Mouse (Mus musculus) liver, embryonic 16.5 days (tissue): ENCODE measurements around the gene Ghr. TPM values are rescaled to one million over a fixed set of nuclear protein-coding genes. Genes with fewer than 3 reads are reported as not detected.

ENCODE experiments used
- ATAC-seq: fragments of 200-750 bp; cut with Nextera tagmentation; 2 replicates; pipeline ENCODE4 v1.8.0; 2017; ENCODE audit warnings: low read depth, mild to moderate bottlenecking, moderate number of reproducible peaks, moderate library complexity
- H3K27ac ChIP-seq: fragments of 300-500 bp; sonication (generic); 2 replicates; pipeline ENCODE4 v1.5.1; 2014; ENCODE audit warnings: mild to moderate bottlenecking, low read length
- H3K27me3 ChIP-seq: fragments of 300-500 bp; sonication (generic); 2 replicates; pipeline ENCODE4 v1.6.1; 2014; ENCODE audit warnings: low read depth, low read length, mixed read lengths; ENCODE audit not compliant: control insufficient read depth, insufficient read depth
- H3K36me3 ChIP-seq: fragments of 300-500 bp; sonication (generic); 2 replicates; pipeline ENCODE4 v1.6.1; 2014; ENCODE audit warnings: mild to moderate bottlenecking; ENCODE audit not compliant: control insufficient read depth, insufficient read depth
- H3K4me1 ChIP-seq: fragments of 300-500 bp; sonication (generic); 2 replicates; pipeline ENCODE4 v1.6.1; 2014; ENCODE audit warnings: low read depth, low read length, mixed read lengths; ENCODE audit not compliant: control insufficient read depth
- H3K4me2 ChIP-seq: fragments of 300-500 bp; sonication (generic); 2 replicates; pipeline ENCODE4 v1.6.1; 2014; ENCODE audit warnings: low read depth, low read length, mixed read lengths
- H3K4me3 ChIP-seq: fragments of 300-500 bp; sonication (generic); 2 replicates; pipeline ENCODE4 v1.5.1; 2014; ENCODE audit warnings: low read depth, mild to moderate bottlenecking, low read length
- H3K9ac ChIP-seq: fragments of 300-500 bp; sonication (generic); 2 replicates; pipeline ENCODE4 v1.6.1; 2014; ENCODE audit warnings: low read depth, low read length
- H3K9me3 ChIP-seq: fragments of 300-500 bp; sonication (generic); replicated peaks from 2 replicates; pipeline ENCODE4 v1.6.1; 2016; ENCODE audit warnings: low read length; ENCODE audit not compliant: control insufficient read depth
- WGBS: fragments of 180-500 bp; shearing (Covaris S2); extraction: QIAGEN DNeasy Blood & Tissue Kit; methylation state at CpG from one replicate; pipeline ENCODE4 v1.1.7; 2014; ENCODE audit not compliant: insufficient replicate concordance; 5-methylcytosine and 5-hydroxymethylcytosine counted together
- polyA plus RNA-seq: library from polyadenylated mRNA; unstranded; fragments of >200 nt; fragmentation: Nextera tagmentation; extraction: Ambion mirVana; gene quantifications from 2 replicates; pipeline ENCODE4 v1.2.1, GENCODE M21; 2015

Ghr gene
- polyA plus RNA-seq, 1 experiment from 2014 or later = 33.4 TPM

- Histone ChIP-seq H3K9me3 (no peaks in the 10 kb centered on the region), H3K36me3 (no peaks in the 10 kb centered on the region), H3K4me2 (no peak overlapping the region), H3K9ac (no peak overlapping the region), H3K27me3 (no peaks in the 10 kb centered on the region), H3K4me1 (no peaks in the 10 kb centered on the region; the same call in 1 of the 2 replicates), H3K4me3 (no peak overlapping the region), H3K27ac (no peak overlapping the region)
- ATAC-seq = no peak
- WGBS = 71% methylated on average over 5 of the region's 5 CpGs
Measured at GRCm38 (mm10) chr15:3429001-3429400, 154.3 kb downstream of the Ghr start.

- H3K27ac ChIP-seq = no peak overlapping the region
- no peak overlapping the region for H3K9ac ChIP-seq
- WGBS = 38% methylated on average over 4 of the region's 4 CpGs
- H3K9me3 ChIP-seq = no peaks in the 10 kb centered on the region
- no peak overlapping the region for H3K4me3 ChIP-seq
- no peak overlapping the region for H3K4me2 ChIP-seq
- ATAC-seq = no peak
- H3K36me3 ChIP-seq = no peaks in the 10 kb centered on the region
- H3K4me1 ChIP-seq = no peaks in the 10 kb centered on the region
- no peaks in the 10 kb centered on the region for H3K27me3 ChIP-seq
Measured at GRCm38 (mm10) chr15:3426401-3426800, 156.9 kb downstream of the Ghr start.

DNA sequence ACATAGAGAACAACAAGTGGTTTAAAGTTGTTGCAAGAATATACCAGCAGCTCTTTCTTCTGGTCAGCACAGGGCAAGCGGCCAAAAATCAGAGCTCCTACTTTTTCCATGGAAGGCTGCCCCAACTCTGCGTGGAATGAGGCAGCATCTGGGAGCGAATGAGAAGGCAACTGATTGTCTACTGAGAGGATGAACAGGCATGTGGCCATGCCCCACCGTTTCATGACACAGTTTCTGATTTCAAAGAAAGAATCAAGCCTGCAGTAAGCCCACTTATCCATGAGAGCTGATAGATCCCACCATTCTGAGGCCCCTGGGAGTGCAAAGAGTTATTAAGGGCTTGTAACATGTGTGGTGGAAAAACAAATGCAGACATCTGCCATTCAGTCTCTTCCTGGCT, 160.1 kb downstream of the Ghr start:
- Histone ChIP-seq H3K27me3 (no peaks in the 10 kb centered on the region), H3K9ac (no peak overlapping the region), H3K4me1 (no peaks in the 10 kb centered on the region), H3K9me3 (no peaks in the 10 kb centered on the region), H3K27ac (no peak overlapping the region), H3K4me2 (no peak overlapping the region), H3K4me3 (no peak overlapping the region), H3K36me3 (no peaks in the 10 kb centered on the region)
- no peak for ATAC-seq
- 61% methylated on average over 4 of the region's 4 CpGs for WGBS

DNA sequence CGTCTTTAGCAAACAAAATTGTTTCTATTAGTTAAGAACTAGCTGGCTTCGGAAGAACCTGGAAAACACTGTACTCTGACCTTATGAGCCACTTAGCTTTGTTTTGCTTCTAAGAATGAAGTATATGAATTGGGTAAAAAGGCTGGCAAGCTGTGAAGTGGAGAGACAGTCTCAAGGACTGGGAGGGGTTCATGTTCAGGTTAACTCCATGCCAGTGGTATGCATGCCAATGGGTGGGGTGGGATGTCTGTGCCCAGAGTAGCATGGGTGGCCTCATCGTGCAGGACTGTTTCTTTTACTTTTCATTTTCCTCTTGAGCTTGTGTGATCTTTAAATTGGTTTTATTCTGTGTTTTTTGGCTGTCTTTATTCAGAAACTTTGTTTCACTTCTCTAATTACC, 165.6 kb downstream of the Ghr start:
- Histone ChIP-seq H3K4me2 (no peak overlapping the region), H3K4me1 (no peaks in the 10 kb centered on the region), H3K4me3 (no peak overlapping the region), H3K27me3 (no peaks in the 10 kb centered on the region), H3K9me3 (no peaks in the 10 kb centered on the region), H3K27ac (no peak overlapping the region), H3K36me3 (no peaks in the 10 kb centered on the region), H3K9ac (no peak overlapping the region)
- 52% methylated on average over 3 of the region's 3 CpGs for WGBS
- ATAC-seq = no peak

DNA sequence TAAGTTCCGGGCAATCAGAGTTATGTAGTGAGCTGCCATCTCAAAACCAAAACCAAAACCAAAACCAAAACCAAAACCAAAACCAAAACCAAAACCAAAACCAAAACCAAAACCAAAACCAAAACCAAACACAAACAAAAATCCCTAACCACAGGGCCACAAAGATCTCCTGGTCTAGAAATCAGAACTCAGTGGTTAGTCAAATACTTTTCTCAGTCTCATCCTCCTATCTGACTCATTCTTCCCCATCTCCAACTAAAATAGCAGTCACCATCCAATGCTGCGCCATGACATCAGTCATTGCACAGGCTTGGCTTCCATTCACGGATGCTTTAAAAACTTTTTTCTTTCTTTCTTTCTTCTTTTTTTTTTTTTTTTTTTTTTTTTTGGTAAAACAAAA, 170.2 kb downstream of the Ghr start:
- Histone ChIP-seq H3K4me3 (no peak overlapping the region), H3K4me1 (no peaks in the 10 kb centered on the region), H3K27me3 (no peaks in the 10 kb centered on the region), H3K36me3 (no peaks in the 10 kb centered on the region), H3K9ac (no peak overlapping the region), H3K27ac (no peak overlapping the region), H3K9me3 (no peaks in the 10 kb centered on the region), H3K4me2 (no peak overlapping the region)
- ATAC-seq = no peak
- 70% methylated on average over 3 of the region's 3 CpGs for WGBS

DNA sequence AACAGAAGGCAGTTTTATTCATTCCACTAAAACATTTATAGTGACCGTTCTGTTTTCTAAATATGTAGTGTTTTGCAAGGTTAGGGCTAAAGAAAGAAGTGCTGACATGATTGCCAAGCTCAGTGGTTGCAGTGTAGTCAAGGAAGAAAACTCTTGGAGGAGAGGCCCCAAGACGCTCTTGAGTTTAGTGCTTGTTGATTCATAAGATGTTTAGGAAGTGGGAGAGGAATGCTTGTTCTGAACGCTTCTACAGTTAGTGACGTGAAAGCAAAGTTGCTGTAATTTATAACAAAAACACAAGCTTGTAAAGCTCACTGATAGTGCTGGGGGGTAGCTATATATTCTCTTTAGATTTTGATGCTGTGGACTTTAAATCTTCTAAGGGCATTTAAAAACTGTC, 174.8 kb downstream of the Ghr start:
- Histone ChIP-seq H3K4me1 (no peaks in the 10 kb centered on the region), H3K9me3 (no peaks in the 10 kb centered on the region), H3K36me3 (no peaks in the 10 kb centered on the region), H3K9ac (no peak overlapping the region), H3K27ac (no peak overlapping the region), H3K27me3 (no peaks in the 10 kb centered on the region), H3K4me3 (no peak overlapping the region), H3K4me2 (no peak overlapping the region)
- ATAC-seq = no peak
- WGBS = 55% methylated on average over 4 of the region's 4 CpGs

GRCm38 (mm10) chr15:3399196-3399595, 184.1 kb downstream of the Ghr start:
- Histone ChIP-seq H3K27me3 (no peaks in the 10 kb centered on the region), H3K4me3 (no peak overlapping the region), H3K9me3 (no peaks in the 10 kb centered on the region), H3K9ac (no peak overlapping the region), H3K4me1 (no peaks in the 10 kb centered on the region), H3K4me2 (no peak overlapping the region), H3K36me3 (no peaks in the 10 kb centered on the region), H3K27ac (no peak overlapping the region)
- no peak for ATAC-seq

DNA sequence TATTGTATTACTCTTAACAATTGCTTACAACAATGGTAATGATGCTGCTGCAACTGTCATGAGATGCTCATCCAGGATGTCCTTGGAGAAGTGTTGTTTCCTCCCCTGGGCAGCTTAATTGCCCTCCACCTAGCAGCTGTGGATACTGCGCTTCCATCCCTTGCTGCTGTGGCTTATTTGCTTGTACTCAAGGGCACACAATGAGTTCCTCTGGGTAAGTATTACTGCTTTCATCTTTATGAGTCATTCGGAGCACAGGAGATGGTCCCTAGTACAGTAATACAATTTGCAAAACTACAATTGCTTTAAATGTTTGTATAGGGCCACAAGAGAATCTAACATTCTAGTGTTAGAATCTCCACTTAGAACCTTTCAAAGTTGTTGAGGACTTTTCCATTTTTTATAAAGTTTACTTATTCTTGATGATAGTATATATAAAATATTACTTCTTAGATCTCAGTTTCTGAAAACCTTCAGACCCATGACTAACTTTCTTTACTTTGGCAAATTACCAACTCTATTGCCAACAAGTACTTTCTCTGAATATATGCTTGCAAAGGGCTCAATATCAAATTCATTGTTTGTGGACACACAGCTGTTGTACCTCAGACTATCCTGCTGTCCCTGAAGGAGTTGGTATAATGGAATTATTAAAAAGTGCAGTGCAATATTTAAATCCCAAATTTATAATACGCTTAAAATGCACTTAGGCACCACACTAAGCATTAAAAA, 185.8 kb downstream of the Ghr start:
- H3K27me3 ChIP-seq = no peaks in the 10 kb centered on the region
- no peak for ATAC-seq
- H3K9ac ChIP-seq = no peak overlapping the region
- no peaks in the 10 kb centered on the region for H3K36me3 ChIP-seq
- WGBS = 57% methylated on average over 3 of the region's 3 CpGs
- no peak overlapping the region for H3K4me3 ChIP-seq
- no peaks in the 10 kb centered on the region for H3K9me3 ChIP-seq
- no peak overlapping the region for H3K27ac ChIP-seq
- H3K4me2 ChIP-seq = no peak overlapping the region
- no peaks in the 10 kb centered on the region for H3K4me1 ChIP-seq

DNA sequence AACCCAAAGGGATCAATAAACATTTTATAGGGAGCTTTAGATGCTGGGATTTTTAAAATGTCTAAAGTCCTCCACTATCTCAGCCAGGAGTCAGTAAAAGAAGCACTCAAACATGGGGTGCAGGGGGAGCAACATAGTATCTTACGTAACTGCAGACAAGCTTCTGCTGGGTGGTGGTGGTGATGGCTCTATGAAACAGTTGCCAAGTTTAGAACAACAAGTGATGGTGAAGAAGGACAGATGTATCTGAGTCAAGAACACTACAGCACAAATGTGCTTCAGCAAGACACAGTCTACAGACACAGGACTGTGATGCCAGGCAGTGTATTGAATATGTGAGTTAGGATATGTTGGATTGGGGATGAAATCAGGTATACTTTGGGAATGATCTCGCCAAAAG, 187.1 kb downstream of the Ghr start:
- Histone ChIP-seq H3K4me3 (no peak overlapping the region), H3K27me3 (no peaks in the 10 kb centered on the region), H3K4me1 (no peaks in the 10 kb centered on the region), H3K4me2 (no peak overlapping the region), H3K9me3 (no peaks in the 10 kb centered on the region), H3K27ac (no peak overlapping the region), H3K36me3 (no peaks in the 10 kb centered on the region), H3K9ac (no peak overlapping the region)
- ATAC-seq = no peak
- WGBS = 50% methylated on average over 2 of the region's 2 CpGs
